Mouse (Mus musculus): Measurements from ENCODE around the gene Igf2bp2.

Igf2bp2 gene

GRCm38 (mm10) chr16:22015569-22015968 is 147.5 kb downstream of the Igf2bp2 start:
- DNase-seq = no peak

- DNase-seq = no peak
Observed at GRCm38 (mm10) chr16:22009596-22009995, 153.5 kb downstream of the Igf2bp2 start.

- DNase-seq = peak; percentile 100
Observed at GRCm38 (mm10) chr16:22009099-22009584, 154.0 kb downstream of the Igf2bp2 start, which contains the start of gene Senp2. Senp2 (plus strand) TSS chr16:22009484.

All from right cerebral cortex, postnatal 4 days (tissue).